Mouse (Mus musculus) cerebellum, adult 18-20 months (tissue): ENCODE results near the gene Slc25a40.

Source experiments
- DNase-seq, 2 experiments: peaks; one replicate each; pipeline ENCODE4 v3.0.0; 2021

Gene Slc25a40

DNA sequence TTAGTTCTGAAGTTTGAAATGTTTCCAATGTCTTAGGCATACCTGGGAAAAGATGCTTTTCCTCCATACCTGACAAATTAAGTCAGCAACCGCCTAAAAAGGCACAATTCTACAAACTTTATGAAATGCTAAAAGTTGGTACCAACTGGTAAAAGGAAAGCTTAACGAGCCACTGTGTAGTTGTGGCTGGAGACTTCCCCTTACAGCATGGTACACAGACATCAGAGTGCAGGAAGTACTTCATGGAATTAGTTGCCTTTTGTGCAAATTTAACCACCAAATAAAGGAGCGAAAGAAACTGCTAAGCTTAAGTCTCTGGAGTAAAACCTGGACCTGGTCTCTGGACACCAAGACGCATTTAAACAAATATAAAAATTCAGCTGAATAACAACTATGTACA is 69.1 kb downstream of the Slc25a40 start:
- DNase-seq: no peak
